Mouse (Mus musculus) CH12.LX (cell line): ENCODE results near the gene Ucma. TPM values are rescaled to one million over a fixed set of nuclear protein-coding genes. Genes with fewer than 3 reads are reported as not detected.

Experiments used
- DNase-seq: peaks from one replicate; pipeline ENCODE4 v3.0.0-alpha.2; 2013; ENCODE audit errors: extremely low read depth
- H3K27ac ChIP-seq: 2 replicates; pipeline ENCODE4 v1.5.1; 2012; ENCODE audit warnings: low read depth, mild to moderate bottlenecking, control low read depth, moderate library complexity; ENCODE audit not compliant: insufficient read depth
- H3K27me3 ChIP-seq: replicated peaks from 2 replicates; pipeline ENCODE3; 2012; ENCODE audit warnings: inconsistent platforms
- H3K36me3 ChIP-seq, 2 experiments: replicated peaks in 1 of 2; 2 replicates each; pipeline versions ENCODE3 to v1.6.1; 2012; ENCODE audit warnings: inconsistent platforms in 1 of 2, low read length in 1 of 2, mild to moderate bottlenecking in 1 of 2, mixed read lengths in 1 of 2, moderate library complexity in 1 of 2; ENCODE audit not compliant: control insufficient read depth in 1 of 2, insufficient read depth in 1 of 2
- H3K4me1 ChIP-seq, 2 experiments: 2 replicates each; pipeline ENCODE4 v1.6.1; 2012; ENCODE audit warnings: inconsistent platforms in 1 of 2, moderate library complexity in 1 of 2; ENCODE audit not compliant: insufficient read depth in 2 of 2, control insufficient read depth in 1 of 2
- H3K4me2 ChIP-seq: 2 replicates; pipeline ENCODE4 v1.6.1; 2012; ENCODE audit warnings: low read depth, mild to moderate bottlenecking, control low read depth; ENCODE audit not compliant: poor library complexity, insufficient read depth, severe bottlenecking
- H3K4me3 ChIP-seq, 3 experiments: fragments of 150-350 bp in 1 of 3; sonication (generic) in 1 of 3; replicated peaks in 1 of 3; 2 replicates each; pipeline versions ENCODE3 to v1.5.1; 2011 to 2012; ENCODE audit warnings: low read depth in 2 of 3, low read length in 2 of 3, mild to moderate bottlenecking in 2 of 3, moderate library complexity in 2 of 3, control low read depth in 1 of 3, improper control_type of control experiment in 1 of 3, inconsistent platforms in 1 of 3, mixed read lengths in 1 of 3; ENCODE audit not compliant: poor library complexity in 1 of 3
- H3K79me2 ChIP-seq: replicated peaks from 2 replicates; pipeline ENCODE4 v1.6.1; 2012; ENCODE audit warnings: mild to moderate bottlenecking, moderate library complexity; ENCODE audit not compliant: control insufficient read depth, poor library complexity, insufficient read depth, severe bottlenecking; ENCODE audit errors: extremely low read depth
- H3K9ac ChIP-seq: 2 replicates; pipeline ENCODE4 v1.6.1; 2012; ENCODE audit warnings: low read depth, mild to moderate bottlenecking, control low read depth, moderate library complexity; ENCODE audit not compliant: insufficient read depth
- H3K9me3 ChIP-seq: replicated peaks from 2 replicates; pipeline ENCODE3; 2012; ENCODE audit warnings: low read length, inconsistent platforms, mixed read lengths
- BHLHE40 ChIP-seq: IDR thresholded peaks from 2 replicates; pipeline ENCODE4 v1.6.1; 2011; ENCODE audit warnings: mild to moderate bottlenecking, low read depth, low read length, improper control_type of control experiment
- CHD1 ChIP-seq: IDR thresholded peaks from 2 replicates; pipeline ENCODE4 v1.6.1; 2012; ENCODE audit warnings: low read depth, low read length, improper control_type of control experiment, inconsistent platforms
- CHD2 ChIP-seq: IDR thresholded peaks from 2 replicates; pipeline ENCODE4 v1.6.1; 2011; ENCODE audit warnings: low read length, improper control_type of control experiment
- CTCF ChIP-seq, 2 experiments: IDR thresholded peaks in 1 of 2; conservative IDR thresholded peaks in 1 of 2; 2 replicates each; pipeline ENCODE4 v1.5.1; 2011 to 2012; ENCODE audit warnings: low read depth in 2 of 2, low read length in 2 of 2, improper control_type of control experiment in 1 of 2, inconsistent platforms in 1 of 2, mild to moderate bottlenecking in 1 of 2, moderate library complexity in 1 of 2
- E2F4 ChIP-seq: IDR thresholded peaks from 2 replicates; pipeline ENCODE4 v1.6.1; 2011; ENCODE audit warnings: low read depth, low read length, improper control_type of control experiment; ENCODE audit not compliant: insufficient replicate concordance
- GABPA ChIP-seq: IDR thresholded peaks from 2 replicates; pipeline ENCODE4 v1.6.1; 2012; ENCODE audit warnings: low read depth, low read length, improper control_type of control experiment, inconsistent platforms; ENCODE audit not compliant: insufficient replicate concordance
- JUN ChIP-seq: IDR thresholded peaks from 2 replicates; pipeline ENCODE4 v1.6.1; 2011; ENCODE audit warnings: low read depth, mild to moderate bottlenecking, low read length, improper control_type of control experiment, moderate library complexity; ENCODE audit not compliant: insufficient read depth
- JUND ChIP-seq: conservative IDR thresholded peaks from 2 replicates; pipeline ENCODE4 v1.6.1; 2011; ENCODE audit warnings: low read depth, low read length, improper control_type of control experiment
- MAX ChIP-seq: IDR thresholded peaks from 2 replicates; pipeline ENCODE4 v1.6.1; 2011; ENCODE audit warnings: low read length, improper control_type of control experiment
- MXI1 ChIP-seq: IDR thresholded peaks from 2 replicates; pipeline ENCODE4 v1.6.1; 2011; ENCODE audit warnings: mild to moderate bottlenecking, low read depth, low read length, improper control_type of control experiment
- NELFE ChIP-seq: IDR thresholded peaks from 2 replicates; pipeline ENCODE4 v1.6.1; 2011; ENCODE audit warnings: low read depth, low read length, improper control_type of control experiment
- NRF1 ChIP-seq: IDR thresholded peaks from 2 replicates; pipeline ENCODE4 v1.6.1; 2014; ENCODE audit warnings: low read depth, mild to moderate bottlenecking, inconsistent platforms, low read length, improper control_type of control experiment, moderate library complexity
- PAX5 ChIP-seq: IDR thresholded peaks from 2 replicates; pipeline ENCODE4 v1.6.1; 2012; ENCODE audit warnings: low read length, inconsistent platforms, mixed read lengths
- RCOR1 ChIP-seq: conservative IDR thresholded peaks from 2 replicates; pipeline ENCODE4 v1.6.1; 2012; ENCODE audit warnings: low read depth, mild to moderate bottlenecking, inconsistent platforms, low read length, improper control_type of control experiment
- SMC3 ChIP-seq: IDR thresholded peaks from 2 replicates; pipeline ENCODE4 v1.6.1; 2011; ENCODE audit warnings: low read depth, low read length, improper control_type of control experiment
- TBP ChIP-seq: conservative IDR thresholded peaks from 2 replicates; pipeline ENCODE4 v1.6.1; 2011; ENCODE audit warnings: low read depth, low read length, improper control_type of control experiment
- UBTF ChIP-seq: IDR thresholded peaks from 2 replicates; pipeline ENCODE4 v1.6.1; 2012; ENCODE audit warnings: low read depth, mild to moderate bottlenecking, inconsistent platforms, low read length, improper control_type of control experiment, moderate library complexity
- USF1 ChIP-seq: IDR thresholded peaks from 2 replicates; pipeline ENCODE4 v1.6.1; 2014; ENCODE audit warnings: low read depth, mild to moderate bottlenecking, inconsistent platforms, low read length, improper control_type of control experiment
- USF2 ChIP-seq: conservative IDR thresholded peaks from 2 replicates; pipeline ENCODE4 v1.6.1; 2011; ENCODE audit warnings: low read depth, low read length, improper control_type of control experiment
- ZC3H11A ChIP-seq: IDR thresholded peaks from 2 replicates; pipeline ENCODE4 v1.6.1; 2012; ENCODE audit warnings: low read depth, mild to moderate bottlenecking, inconsistent platforms, low read length, improper control_type of control experiment
- ZMIZ1 ChIP-seq: IDR thresholded peaks from 2 replicates; pipeline ENCODE4 v1.6.1; 2012; ENCODE audit warnings: low read depth, mild to moderate bottlenecking, inconsistent platforms, low read length, improper control_type of control experiment
- dilution Hi-C: fragments of 300-500 bp; cut with MboI; formaldehyde crosslinking; loops from 2 replicates; pipeline ENCODE4 v1.14.3; 2020; ENCODE audit warnings: low sequenced_read_pairs; ENCODE audit not compliant: extremely low pct_unique_long_range_greater_than_20kb, extremely low pct_ligation_motif_present
- in situ Hi-C: fragments of 300-500 bp; cut with MboI; formaldehyde crosslinking; loops from 3 replicates; pipeline ENCODE4 v1.14.3; 2019; ENCODE audit warnings: low sequenced_read_pairs, low pct_ligation_motif_present, low pct_unique_long_range_greater_than_20kb, mixed read lengths
- polyA plus RNA-seq: library from polyadenylated mRNA; unstranded; fragments of >175 nt; gene quantifications from 2 replicates; pipeline ENCODE4 v1.2.1, GENCODE M21; 2012; ENCODE audit warnings: low read depth; ENCODE audit not compliant: insufficient read length
- total RNA-seq, 2 experiments: library from RNA; depleted of rRNA; stranded (reverse); fragments of 300-350 nt in 1 of 2; fragments of >200 nt in 1 of 2; gene quantifications; 2 replicates each; pipeline ENCODE4 v1.2.3; 2012 to 2014

Ucma gene
- total and polyA plus RNA-seq, 3 experiments: not detected

- DNase-seq: no peak
These were observed 57.9 kb downstream of the Ucma start for GRCm38 (mm10) chr2:5033546-5034420.

GRCm38 (mm10) chr2:5034801-5035200, 58.9 kb downstream of the Ucma start:
- DNase-seq: no peak
- Histone ChIP-seq H3K27ac (no peak overlapping the region), H3K36me3 (peaks cover 45 to 86% of the 10 kb centered on the region in 2 experiments), H3K9ac (no peak overlapping the region), H3K9me3 (no peaks in the 10 kb centered on the region), H3K4me2 (no peak overlapping the region), H3K79me2 (no peaks in the 10 kb centered on the region), H3K27me3 (no peaks in the 10 kb centered on the region), H3K4me1 (peaks cover 7 to 36% of the 10 kb centered on the region in 2 experiments), H3K4me3 (no peak overlapping the region)
- in situ Hi-C loops (no loop called here), dilution Hi-C loops (no loop called here)
- no peak for TF ChIP-seq BHLHE40
- TF ChIP-seq USF2: no peak
- TF ChIP-seq NRF1: no peak
- TF ChIP-seq UBTF: no peak
- TF ChIP-seq CHD1: no peak
- TF ChIP-seq JUN: no peak
- no peak for TF ChIP-seq ZC3H11A
- no peak for TF ChIP-seq USF1
- no peak for TF ChIP-seq SMC3
- no peak for TF ChIP-seq NELFE

More at GRCm38 (mm10) chr2:5033546-5034420, 57.9 kb downstream of the Ucma start:
- in situ Hi-C loops: no loop called here
- no peaks in the 10 kb centered on the region for H3K27me3 ChIP-seq
- no peak overlapping the region for H3K27ac ChIP-seq
- H3K79me2 ChIP-seq: no peaks in the 10 kb centered on the region
- H3K4me1 ChIP-seq: peaks cover 7 to 36% of the 10 kb centered on the region in 2 experiments
- dilution Hi-C loops: no loop called here
- no peak overlapping the region for H3K9ac ChIP-seq
- H3K4me3 ChIP-seq: no peak overlapping the region
- H3K9me3 ChIP-seq: no peaks in the 10 kb centered on the region
- peaks cover 45 to 86% of the 10 kb centered on the region in 2 experiments for H3K36me3 ChIP-seq
- no peak overlapping the region for H3K4me2 ChIP-seq
- TF ChIP-seq SMC3 (no peak), E2F4 (no peak), GABPA (no peak), TBP (no peak), ZC3H11A (no peak), CHD2 (no peak), CTCF (conservative IDR thresholded peaks at IDR 0.05 in 1 of 2, IDR thresholded peaks at IDR 0.05 in 1 of 2; ENCODE audit: low read depth in 2 of 2, low read length in 2 of 2) (no peak), MXI1 (no peak), CHD1 (no peak), MAX (no peak), PAX5 (no peak), RCOR1 (no peak), JUN (no peak), ZMIZ1 (no peak), JUND (no peak)
